ENCODE assay signal across 20 mouse cellular contexts in the genomic region with DNA sequence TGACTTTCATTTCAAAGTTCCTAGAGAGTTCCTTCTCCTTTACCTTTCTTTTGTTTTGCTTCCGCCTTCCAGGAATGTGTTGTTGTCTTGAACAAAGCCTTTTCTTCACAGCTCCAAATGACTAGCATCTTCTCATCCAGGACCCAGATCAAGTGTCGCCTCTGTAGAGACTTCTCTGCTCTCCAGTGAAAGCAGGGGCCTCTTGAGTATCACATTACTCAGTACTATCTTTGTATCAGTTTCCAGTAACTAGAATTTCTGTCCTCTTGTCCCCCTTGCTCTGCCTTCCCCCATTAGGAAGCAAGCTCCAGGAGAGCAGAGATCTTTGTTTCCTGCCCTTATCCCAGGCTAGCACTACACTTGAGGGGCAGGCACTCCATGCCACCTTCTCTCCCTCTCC.
"Had no signal": no experiment of that assay in that cellular context is flagged by ENCODE, and none has a peak within 500 bp of the region (broad histone marks: within the 10 kb centered on the region; RNA-seq: fewer than 3 reads in every experiment).

No protein-coding gene starts in this region.

- H3K9ac ChIP-seq: limb, embryonic 12.5 days; limb, embryonic 15.5 days; liver, embryonic 12.5 days; liver, embryonic 15.5 days; lung, embryonic 15.5 days had no signal

- H3K4me2 ChIP-seq: limb, embryonic 12.5 days; limb, embryonic 15.5 days; liver, embryonic 12.5 days; liver, embryonic 15.5 days; lung, embryonic 15.5 days; midbrain, embryonic 11.5 days had no signal

- H3K4me3 ChIP-seq: limb, embryonic 12.5 days; limb, embryonic 15.5 days; liver, embryonic 12.5 days; liver, embryonic 15.5 days; lung, embryonic 15.5 days had no signal

- H3K36me3 ChIP-seq: limb, embryonic 12.5 days; limb, embryonic 15.5 days; liver, embryonic 12.5 days; liver, embryonic 15.5 days; lung, embryonic 15.5 days had no signal

- H3K9me3 ChIP-seq: limb, embryonic 12.5 days; limb, embryonic 15.5 days; liver, embryonic 12.5 days; liver, embryonic 15.5 days; lung, embryonic 15.5 days had no signal

- DNase-seq: kidney, adult 9 months; kidney, postnatal 25 days; left cerebral cortex, postnatal 4 days; lung, adult 18-20 months; lung, postnatal 10 days; lung, postnatal 36 days; midbrain, embryonic 14.5 days; right cerebral cortex, adult 18-20 months; right cerebral cortex, postnatal 14 days; right cerebral cortex, postnatal 4 days; thymus, adult 2 months; thymus, postnatal 14 days; thymus, postnatal 4 days had no signal

- H3K27ac ChIP-seq: limb, embryonic 12.5 days; limb, embryonic 15.5 days; liver, embryonic 12.5 days; liver, embryonic 15.5 days; lung, embryonic 15.5 days; stomach, postnatal 0 days had no signal

- H3K4me1 ChIP-seq: limb, embryonic 12.5 days; limb, embryonic 15.5 days; liver, embryonic 12.5 days; liver, embryonic 15.5 days; lung, embryonic 15.5 days had no signal

- ATAC-seq: liver, embryonic 12.5 days had no signal

- H3K27me3 ChIP-seq: limb, embryonic 12.5 days; limb, embryonic 15.5 days; liver, embryonic 12.5 days; liver, embryonic 15.5 days; lung, embryonic 15.5 days had no signal
